Mouse (Mus musculus) 416B (cell line): ENCODE results near the gene 1700022I11Rik.
"Not testable (repeated sequence)": the region's sequence is repeated elsewhere in the genome, so short reads cannot be mapped to it uniquely, and the experiment has no call there.

Experiments used
- DNase-seq: peaks from one replicate; pipeline ENCODE4 v3.0.0; 2011; ENCODE audit warnings: low read depth

1700022I11Rik gene

GRCm38 (mm10) chr4:42951206-42952195, 17.9 kb upstream of the 1700022I11Rik start:
- DNase-seq: no peak

- no peak for DNase-seq
These were observed 16.8 kb upstream of the 1700022I11Rik start for GRCm38 (mm10) chr4:42952563-42952962.

GRCm38 (mm10) chr4:42953435-42954094, 15.8 kb upstream of the 1700022I11Rik start:
- no peak for DNase-seq

- no peak for DNase-seq
These were observed 15.1 kb upstream of the 1700022I11Rik start for GRCm38 (mm10) chr4:42954297-42954696.

GRCm38 (mm10) chr4:42955200-42955599, 14.2 kb upstream of the 1700022I11Rik start:
- no peak for DNase-seq

- DNase-seq: no peak
These were observed 12.8 kb upstream of the 1700022I11Rik start for GRCm38 (mm10) chr4:42956581-42956980.

GRCm38 (mm10) chr4:42957306-42957705, 12.1 kb upstream of the 1700022I11Rik start:
- no peak for DNase-seq

- no peak for DNase-seq
These were observed 11.4 kb upstream of the 1700022I11Rik start for GRCm38 (mm10) chr4:42957979-42958378.

- DNase-seq: no peak
These were observed 10.5 kb upstream of the 1700022I11Rik start for GRCm38 (mm10) chr4:42958942-42959341.

- DNase-seq: no peak
These were observed 10.0 kb upstream of the 1700022I11Rik start for GRCm38 (mm10) chr4:42959382-42959781.

- peak; percentile 70 for DNase-seq
These were observed 7.8 kb upstream of the 1700022I11Rik start for GRCm38 (mm10) chr4:42961592-42961991.

GRCm38 (mm10) chr4:42963480-42963879, 5.9 kb upstream of the 1700022I11Rik start:
- no peak for DNase-seq

GRCm38 (mm10) chr4:42965039-42965719, 4.2 kb upstream of the 1700022I11Rik start:
- DNase-seq: peak; percentile 89

- no peak for DNase-seq
These were observed 3.5 kb downstream of the 1700022I11Rik start for GRCm38 (mm10) chr4:42972952-42973351.

- no peak for DNase-seq
These were observed 4.5 kb downstream of the 1700022I11Rik start for GRCm38 (mm10) chr4:42973868-42974267.

GRCm38 (mm10) chr4:42978062-42978461, 8.7 kb downstream of the 1700022I11Rik start:
- peak; percentile 44 for DNase-seq

- DNase-seq: not testable (repeated sequence)
These were observed 11.1 kb downstream of the 1700022I11Rik start for GRCm38 (mm10) chr4:42980467-42980866.

GRCm38 (mm10) chr4:42988296-42988695, 18.9 kb downstream of the 1700022I11Rik start:
- peak; percentile 37 for DNase-seq

- no peak for DNase-seq
These were observed 28.6 kb downstream of the 1700022I11Rik start for GRCm38 (mm10) chr4:42998022-42998421.

GRCm38 (mm10) chr4:42999451-43000140, 30.2 kb downstream of the 1700022I11Rik start:
- peak; percentile 85 for DNase-seq

GRCm38 (mm10) chr4:43000141-43000986, 31.0 kb downstream of the 1700022I11Rik start, which contains the start of gene Vcp:
Vcp (minus strand) TSS chr4:43000507.
- peak; percentile 99 for DNase-seq
